Mouse (Mus musculus): ENCODE results near the gene Faah. TPM values are rescaled to one million over a fixed set of nuclear protein-coding genes. Genes with fewer than 3 reads are reported as not detected.

Gene Faah
- polyA plus RNA-seq, 3 experiments from 2014 or later = 29.0 to 64.8 (median 60.3) TPM

DNA sequence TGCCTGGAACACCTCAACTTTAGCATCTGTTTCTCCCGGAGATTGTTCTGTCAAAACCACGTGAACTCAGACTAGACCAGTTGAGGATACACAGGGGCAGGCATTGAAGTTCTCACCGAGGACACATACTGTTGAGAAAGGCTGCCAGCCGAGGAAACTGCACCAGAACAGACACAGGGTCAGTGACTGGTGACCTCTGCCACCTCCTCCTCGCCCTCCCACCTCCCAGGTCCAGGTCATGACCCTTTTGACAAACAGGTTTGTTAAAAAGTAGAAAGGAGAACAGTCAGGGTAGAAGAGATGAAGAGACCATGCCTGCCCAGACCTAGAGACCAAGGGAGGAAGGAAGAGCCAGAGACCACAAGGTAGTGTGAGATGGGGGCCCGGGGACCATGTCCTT lies 17.1 kb downstream of the Faah start:
- ATAC-seq = no peak

DNA sequence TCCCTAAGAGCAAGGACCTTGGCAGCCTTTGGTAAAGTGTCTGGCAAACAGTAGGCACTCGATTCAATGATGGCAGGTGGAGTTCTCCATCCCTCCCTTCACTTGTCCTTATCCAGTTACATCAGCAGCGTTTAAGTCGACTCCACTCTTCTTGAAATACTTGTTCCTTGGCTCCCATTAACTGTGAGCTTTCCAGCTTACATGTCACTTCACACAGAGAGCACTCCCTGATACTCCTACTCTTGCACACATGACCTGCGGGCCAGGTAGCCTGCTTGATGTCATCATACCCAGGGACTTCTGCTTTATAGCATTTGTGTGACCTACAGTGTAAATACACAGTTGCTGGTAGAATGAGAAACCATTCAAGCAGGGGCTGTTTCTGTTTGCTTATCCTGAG lies 21.0 kb downstream of the Faah start:
- ATAC-seq = no peak

DNA sequence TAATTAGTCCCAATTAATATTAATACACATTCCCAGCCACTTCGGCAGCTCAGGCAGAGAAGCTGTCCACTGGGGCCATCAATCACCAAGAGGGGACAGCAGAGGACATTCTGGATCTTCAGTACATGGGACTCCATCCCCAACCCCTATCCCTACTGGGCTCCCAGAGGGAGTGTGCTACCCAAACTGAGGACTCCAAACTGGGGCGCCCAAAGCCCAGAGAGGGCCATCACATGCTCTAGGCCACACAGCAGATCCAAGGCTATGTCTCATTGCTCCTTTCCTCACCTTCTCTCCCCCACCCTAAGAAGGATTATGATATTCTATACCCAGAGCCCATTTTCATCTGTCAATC lies 22.4 kb downstream of the Faah start:
- ATAC-seq = no peak

DNA sequence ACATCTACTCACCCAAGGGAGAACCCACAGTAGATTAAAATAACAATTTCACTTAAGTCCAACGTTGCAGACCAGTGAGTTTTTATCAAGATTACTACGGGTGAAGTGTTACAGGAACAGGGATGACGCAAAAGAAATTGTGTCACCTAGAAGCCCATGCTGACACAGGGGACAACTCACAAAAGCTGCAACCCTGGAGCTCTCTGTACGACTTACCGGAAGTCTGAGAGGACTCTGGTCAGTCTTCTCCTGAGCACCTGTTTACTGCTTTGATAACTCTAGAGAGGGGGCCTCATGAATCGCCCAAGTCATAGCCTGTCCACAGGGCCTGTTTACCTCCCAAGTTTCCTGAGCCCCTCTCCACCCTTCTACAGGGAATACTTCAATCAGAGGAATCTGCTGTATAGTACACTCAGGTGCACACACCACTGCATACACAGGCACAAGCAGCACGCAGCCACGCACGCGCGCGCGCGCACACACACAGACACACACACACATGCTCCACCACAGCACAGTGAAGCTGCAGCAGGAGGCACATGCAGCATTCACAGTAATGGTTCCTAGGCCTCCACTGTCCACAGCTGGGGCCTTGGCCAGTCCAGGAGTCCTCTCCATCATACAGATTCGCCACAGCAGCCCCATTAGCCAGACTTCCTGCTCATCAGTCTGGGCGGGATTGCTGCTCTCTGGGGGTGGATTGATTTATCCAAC lies 22.9 kb downstream of the Faah start:
- no peak for ATAC-seq

DNA sequence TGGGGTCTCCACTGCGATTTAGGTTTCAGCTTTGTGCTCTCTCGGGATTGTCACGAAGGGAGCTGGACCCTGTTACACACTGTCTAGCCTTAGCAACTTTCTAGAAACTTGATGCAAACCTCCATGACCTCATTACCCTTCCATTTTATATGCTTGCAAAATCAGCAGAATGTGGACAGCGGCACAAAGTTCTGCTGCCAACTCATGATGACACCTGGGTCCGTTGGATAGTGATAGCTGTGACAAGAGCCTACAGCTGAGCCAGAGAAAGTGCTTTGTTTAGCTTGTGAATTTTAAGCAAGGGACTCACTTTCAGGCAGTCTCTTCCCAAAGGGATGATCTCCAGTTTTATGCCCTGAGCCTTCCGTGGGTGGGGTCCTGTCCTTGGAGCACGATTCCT lies 28.3 kb downstream of the Faah start:
- ATAC-seq = no peak

DNA sequence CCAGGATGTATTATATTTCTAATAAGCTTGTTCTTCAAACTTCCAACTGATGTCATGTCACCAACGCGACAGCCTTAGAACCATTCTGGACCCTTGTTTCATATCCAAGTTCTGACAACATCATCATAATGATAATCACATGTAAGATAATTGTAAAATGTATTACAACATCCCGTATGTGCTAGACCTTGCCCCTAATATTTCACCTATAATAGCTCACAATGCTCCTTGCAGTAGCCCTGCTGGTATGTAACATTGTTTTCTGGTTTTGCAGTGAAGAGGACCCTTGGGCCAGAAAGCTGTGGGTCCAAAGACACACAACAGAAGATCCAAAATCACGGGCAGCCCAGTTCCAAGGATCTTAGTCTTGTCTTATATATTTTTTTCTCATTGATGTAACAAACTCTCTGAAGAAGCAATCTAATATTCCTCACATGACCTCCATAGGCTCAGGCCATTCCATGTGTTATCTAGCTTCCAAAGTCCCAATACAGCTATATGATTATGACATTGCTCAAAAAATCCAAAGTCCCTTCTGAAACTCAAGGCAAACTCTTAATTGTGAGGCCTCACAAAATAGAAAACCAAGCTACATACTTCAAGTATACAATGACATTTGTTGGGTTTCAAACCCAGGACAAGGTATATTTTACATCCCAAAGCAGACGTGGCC lies 29.7 kb downstream of the Faah start:
- no peak for ATAC-seq

DNA sequence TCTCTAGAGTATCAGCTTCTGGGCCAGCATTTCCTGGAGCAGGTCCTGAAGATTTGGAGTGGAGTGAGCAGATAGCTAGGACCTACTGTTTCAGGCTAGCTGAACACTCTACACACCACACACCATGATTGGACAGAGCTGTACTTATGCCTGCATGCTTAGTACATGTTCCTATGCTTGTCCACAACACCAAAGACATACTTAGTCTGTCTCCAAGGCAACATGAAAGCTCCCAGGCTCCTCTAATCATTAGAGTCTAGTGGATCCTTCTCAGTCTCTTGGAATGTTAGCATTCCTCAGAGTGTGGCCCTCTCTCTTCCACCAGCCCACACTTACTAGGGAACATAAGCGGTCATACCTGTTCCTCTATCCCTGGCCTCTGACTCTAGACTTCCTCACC lies 30.3 kb downstream of the Faah start:
- no peak for ATAC-seq

DNA sequence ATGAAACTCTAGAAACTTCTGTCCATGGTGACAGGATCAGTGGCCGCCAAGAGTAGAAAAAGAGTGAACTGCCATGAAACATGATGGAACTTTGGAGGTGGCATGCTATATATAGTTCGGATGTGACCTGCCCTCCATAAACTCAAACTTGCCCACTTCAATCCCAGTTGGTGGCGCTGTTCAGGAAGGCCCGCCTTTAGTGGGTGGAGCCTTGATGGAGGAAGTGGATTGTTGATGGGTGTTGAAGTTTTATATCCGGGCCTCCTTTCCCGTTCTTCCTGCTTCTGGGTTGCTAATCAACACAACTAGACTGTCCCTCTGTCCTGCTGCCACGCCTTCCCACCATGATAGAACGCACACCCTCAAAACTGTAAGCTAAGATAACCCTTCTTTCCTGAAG lies 32.8 kb downstream of the Faah start:
- no peak for ATAC-seq

DNA sequence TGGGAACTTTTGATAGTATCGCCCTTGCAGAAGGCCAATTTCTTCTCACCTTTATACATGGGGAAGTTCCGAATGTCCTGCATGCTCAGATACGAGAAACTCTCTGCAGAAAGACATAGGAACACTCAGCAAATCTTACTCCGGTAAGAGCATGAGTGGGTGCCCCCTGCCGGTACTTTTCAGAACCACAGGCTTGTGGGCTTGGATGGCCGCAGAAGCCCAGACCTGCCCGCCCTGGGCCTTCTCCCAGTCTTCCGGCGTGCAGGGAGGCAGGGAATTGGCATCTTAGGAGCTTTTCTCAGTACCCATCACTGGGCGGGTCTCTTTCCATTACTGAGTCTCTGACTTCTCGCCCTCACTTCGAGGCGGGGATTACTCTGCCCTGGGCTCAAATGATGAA lies 33.6 kb downstream of the Faah start:
- ATAC-seq = peak; percentile 86

DNA sequence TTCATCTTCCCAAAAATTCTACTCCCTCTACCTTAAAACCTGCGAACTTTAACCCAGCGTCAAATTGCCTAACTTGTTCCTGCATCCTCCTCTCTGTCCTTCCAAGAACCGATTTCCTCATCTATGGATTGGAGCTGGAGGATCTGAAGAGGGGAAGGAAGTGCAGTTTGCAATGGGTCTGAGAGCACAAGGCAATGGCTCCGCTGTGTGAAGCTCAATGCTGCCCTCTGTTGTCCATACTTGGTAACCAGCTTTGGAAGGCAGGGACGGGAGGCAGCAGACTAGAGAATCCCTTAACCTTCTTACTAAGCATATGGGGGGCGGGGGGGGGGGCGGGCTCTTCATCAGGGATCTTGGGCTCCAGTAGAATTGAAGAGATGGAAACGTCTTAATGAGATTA lies 37.0 kb downstream of the Faah start:
- ATAC-seq = peak; percentile 74

DNA sequence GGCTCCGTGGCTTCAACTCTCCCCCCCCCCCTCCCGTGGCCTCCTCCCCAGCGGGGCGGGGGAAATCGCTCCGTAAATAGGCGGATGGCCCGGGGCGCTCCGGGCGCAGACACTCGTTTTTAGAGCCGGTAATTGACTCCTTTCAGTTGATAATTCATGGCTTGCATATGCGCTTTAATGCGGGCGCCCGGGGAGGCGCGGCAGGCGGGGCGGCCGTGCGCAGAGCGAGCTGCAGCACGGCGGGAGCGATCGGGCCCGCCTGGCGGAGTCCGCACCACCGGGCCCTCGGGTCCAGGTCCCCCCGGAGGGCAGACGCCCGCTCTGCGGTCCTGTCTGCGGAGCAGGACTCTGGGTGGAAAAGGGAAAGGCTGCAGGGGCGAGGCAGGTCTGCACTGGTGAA lies 38.3 kb downstream of the Faah start:
- no peak for ATAC-seq

DNA sequence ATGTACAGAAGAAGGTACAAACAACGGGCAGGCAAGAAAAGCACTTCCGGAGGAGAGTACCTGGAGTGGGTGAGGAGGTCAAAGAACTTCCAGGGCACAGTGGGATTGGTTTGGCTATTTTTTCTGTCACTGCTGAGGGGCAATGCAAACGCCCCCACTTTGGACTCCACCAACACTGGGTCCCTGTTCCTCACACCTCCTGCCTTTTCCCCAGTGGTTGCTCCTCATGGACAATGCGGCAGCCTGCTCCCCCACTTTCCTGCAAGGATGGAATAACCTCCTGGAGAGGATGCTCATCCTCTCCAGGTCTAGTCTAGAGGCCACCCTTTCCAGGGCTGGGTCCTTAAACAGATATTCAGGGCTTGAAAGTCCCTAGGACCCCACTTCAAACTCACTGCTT lies 38.8 kb downstream of the Faah start:
- ATAC-seq = no peak

DNA sequence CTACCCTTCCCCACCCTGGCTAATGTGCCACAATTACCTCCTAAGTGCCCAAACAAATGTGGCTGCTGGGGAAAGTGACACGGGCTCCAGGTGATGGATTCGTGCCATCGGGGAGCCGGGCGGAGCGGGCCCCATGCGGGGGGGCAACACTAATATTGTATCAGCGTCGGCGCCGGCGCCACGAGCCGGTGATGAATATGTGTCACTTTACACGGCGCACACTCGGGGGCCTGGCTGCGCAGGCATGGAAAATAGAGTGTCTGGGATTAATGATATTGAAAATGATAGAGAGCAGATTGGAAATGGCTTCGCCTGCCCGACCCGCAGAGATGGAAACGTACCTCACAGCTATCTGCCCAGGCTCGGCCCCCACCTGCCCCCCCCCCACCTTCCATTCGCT lies 45.2 kb downstream of the Faah start:
- no peak for ATAC-seq

DNA sequence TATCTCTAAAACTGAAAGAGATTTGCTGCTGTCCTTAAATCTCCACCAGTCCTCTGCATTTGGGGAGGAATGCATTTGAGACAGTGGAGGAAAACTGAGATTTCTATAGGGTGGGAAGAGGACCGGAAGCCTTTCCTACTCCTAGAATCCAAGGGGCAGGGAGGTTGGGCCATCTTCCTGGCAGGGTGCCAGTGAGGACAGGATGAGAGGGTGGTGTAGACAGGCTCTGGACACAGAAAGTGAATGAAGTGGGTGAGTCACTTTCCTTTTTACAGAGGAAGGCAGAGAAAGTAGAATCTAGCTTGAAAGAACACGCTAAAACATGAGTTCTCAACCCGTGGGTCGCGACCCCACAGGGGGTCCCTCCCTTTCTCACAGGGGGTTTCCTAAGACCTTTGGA lies 53.3 kb downstream of the Faah start:
- no peak for ATAC-seq

DNA sequence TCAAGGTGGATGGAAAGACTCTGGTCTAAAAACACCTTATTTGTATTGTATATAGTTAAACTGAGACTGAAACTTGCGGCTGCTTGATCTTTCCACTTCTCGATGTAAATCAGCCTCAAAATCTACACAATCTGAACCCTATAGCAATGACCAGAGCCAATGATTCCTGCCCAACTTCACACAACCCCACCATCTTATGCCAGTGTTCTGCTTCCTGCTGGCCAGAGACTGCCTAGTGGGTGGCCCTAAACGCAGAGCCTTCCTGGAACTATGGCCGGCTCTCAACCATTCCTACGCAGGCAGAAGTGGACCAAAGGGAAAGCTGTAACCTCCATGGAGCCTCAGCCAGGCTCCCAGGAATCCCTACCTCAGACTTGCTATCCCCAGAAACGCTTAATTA lies 54.0 kb downstream of the Faah start:
- no peak for ATAC-seq

DNA sequence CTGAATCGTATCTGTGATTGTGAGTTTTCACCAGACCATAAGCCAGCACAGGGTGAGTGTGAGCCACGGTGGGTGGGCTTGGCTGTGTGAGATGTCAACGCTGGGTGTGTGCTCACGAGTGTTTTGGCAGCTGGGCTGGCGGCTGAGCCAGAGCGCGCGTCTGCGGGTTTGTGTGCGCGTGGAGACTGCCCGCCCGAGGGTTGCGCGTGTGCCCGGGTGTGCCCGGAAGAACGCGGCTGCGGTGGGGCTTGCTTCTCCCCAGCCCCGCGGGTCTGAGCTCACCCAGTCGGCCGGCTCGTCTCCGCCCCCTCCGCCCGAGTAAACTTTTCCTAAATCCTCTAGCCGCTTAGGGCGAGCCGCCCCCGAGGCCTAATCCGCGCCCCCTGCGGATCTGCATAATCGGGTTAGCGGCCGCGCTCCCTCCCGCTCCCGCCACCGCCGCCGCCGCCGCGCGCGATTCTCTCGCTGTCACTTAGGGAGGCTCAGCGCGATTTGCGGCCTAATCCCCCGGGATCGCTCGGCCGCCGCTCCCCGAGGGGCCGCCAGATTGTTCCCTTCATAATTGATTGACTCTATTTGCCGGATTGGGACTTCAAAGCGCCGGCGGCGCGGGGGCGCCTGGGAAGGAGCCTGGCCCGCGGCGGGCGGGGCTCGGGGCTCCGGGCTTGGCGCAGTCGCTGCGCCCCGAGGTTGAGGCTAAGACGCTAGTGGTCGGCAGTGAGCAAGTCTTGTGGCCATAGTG lies 54.9 kb downstream of the Faah start:
- ATAC-seq = peak; percentile 56

DNA sequence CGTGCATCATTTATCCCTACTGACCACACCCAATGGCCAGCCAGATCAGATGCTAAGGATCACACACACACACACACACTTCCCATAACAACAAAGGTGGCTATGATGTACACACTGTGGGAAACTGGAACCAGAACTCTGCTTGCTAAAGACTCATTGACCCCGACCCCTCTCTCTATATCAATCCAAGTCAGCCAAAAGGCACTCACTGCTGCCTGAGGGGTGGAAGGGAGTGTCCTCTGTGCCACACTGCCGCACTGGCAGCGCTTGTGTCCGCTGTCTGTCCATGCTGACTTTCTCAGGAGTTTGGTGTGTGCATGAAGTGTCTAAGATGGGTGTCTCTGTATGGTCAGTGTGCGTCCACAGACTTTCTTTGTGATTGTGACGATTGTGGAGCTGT lies 55.7 kb downstream of the Faah start:
- no peak for ATAC-seq

DNA sequence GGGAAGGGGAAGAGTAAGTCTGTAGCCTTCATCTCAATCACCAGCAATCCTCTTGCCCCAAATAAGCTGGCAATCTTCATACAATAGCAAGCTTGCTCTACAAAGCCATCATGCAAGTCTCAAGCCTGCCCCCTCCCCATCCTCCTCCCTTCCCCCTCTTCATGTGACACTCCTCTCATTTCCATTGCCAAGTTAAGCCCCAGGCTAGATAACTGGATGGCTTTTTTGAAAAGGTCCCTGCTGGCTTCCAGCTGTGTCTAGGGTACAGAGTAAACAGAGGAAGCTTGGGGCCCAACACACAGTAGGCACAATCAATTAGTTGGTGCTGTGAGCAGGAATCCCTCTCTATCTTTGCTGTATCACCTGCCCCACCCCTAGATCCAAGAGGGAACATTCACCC lies 58.2 kb downstream of the Faah start:
- no peak for ATAC-seq

DNA sequence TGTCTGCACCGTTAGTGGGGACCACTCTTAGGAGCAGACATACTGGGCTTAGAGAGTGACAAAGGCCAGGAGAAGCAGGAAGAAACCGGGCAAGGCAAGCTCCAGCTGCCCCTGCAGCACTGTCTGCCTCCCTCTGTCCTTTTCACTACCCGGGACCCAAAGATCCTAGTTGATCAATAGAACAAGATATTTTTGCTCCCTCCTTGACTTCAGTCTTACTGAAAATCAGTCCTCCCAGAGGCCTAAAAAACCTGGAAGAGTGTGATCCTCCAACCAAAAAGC lies 62.3 kb downstream of the Faah start:
- ATAC-seq = no peak

DNA sequence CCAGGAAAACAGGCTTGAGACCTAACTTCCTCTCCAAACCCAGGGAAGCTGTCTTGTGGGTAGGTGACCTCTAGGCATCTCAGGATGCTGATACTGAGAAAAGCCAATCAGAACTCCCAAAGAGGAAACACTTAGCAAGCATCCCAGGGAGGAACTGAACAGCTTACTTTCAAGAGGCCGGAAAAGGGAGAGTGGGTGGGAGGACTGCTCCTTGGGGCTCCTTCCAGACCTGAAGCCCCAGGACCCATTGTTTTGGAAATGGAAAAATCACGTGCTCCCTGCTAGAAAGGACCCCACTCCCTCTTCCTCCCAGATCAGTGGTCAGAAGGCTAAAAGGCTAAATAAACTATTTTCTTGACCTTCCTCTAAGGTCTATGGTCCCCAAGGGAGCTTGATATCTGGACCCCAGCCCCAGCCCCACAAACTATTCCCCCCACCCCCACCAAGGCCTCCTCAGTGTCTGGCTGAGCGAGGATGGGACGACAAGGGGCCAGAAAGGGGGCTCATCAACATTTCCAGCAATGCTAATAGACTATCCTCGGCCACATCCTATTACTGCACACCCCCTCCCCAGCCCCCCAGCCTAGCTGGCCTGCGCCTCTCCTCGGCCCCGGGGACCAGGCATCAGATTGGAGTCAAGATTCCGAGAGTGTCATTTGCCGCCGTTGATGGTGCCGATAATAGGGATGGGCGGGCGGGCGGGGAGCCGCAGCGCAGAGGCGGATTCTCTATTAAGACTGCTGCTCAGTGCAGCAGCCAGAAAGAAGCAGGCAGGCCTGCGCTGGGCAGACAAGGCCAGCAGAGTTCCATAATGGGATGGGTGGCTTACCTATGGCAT lies 62.9 kb downstream of the Faah start:
- ATAC-seq = no peak

DNA sequence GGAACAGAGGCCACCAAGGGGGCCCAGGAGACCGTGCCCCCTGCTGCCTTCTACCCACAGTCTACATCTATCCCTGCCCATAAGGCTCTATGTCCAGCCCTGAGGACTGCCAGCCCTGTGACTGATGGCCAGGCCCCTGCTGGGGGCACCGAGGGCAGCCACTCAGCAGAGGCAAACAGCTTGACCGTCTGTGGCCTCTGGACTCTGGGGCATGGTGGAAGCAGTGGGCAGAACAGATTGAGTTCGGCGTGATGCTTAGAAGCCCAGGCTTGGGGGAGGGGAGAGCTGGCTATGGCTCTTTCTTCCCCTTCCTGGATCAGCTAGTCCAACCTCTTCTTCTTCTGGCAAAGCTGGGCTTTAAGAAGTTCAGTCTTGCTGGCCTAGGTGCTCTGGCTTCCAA lies 64.2 kb downstream of the Faah start:
- ATAC-seq = no peak

DNA sequence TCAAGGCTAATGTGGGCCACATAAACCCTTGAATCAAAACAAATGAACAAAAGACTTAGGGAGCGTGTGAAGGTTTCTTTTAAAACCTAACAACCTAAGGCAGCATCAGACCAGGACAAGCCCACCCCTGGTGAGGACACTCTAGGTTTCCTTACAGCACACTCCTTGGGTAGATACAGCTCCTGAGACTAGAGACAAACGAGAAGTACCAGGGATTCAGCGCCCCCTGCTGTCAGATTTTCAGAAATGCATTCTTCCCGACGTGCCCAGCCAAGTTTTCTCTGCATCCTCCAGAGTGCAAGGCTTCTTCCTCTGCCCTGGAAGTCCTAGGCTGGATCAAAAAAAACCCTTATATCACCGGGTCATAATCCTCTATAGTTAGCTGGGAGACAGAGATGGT lies 65.0 kb downstream of the Faah start:
- no peak for ATAC-seq

DNA sequence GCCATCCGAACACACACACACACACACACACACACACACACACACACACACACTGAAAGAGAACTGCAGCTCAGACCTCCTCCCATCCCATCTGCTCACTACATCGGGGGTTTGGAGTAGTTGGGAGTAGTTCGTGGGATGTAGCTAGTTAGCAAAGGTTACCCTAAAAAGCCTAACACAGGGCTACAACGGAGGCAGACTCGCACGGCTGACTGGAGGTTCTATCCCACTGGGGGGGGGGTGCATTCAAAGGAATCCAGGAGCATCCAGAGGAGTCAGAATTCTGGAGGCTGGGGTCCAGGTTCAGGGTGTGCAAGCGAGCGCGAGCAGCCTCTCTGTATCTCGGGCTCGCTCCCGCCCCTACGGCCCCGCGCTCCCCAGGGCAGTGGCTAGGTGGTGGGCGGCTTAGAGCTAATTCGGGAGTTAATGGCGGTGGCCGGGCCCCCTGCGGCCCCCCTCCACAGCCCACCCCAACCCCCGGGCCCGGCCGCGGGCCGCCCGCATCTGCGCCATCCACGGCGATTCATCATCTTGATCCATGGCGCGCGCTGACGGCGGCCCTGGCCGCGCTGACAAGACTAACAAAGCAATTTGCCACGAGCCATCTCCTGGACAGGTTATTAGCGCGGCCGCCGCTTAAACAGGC lies 73.9 kb downstream of the Faah start:
- ATAC-seq = no peak
